Mouse (Mus musculus): ENCODE measurements at regions not wholly inside any gene's neighbourhood (a gene's known extent, or its start where the extent isn't known, plus 50 kb on each side); places are given as distances from the start of the nearest gene placed in this dataset.

DNA sequence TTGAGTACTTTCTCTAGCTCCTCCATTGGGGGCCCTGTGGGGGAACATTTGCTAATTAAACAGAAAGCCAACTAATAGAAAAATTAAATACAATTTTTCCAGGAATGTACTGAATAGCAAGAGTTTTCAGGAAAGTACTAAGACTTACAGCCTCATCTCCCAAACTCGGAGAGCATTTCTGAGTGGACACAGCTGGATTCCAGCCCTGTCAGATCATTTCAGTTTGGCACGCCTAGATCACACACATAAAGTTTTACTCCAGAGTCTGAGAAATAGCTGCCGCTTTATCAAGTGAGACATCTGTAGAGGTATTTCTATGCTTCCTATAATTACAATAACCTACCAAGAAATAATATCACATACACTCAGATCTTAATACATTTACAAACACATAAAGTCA lies 470.7 kb downstream of the Rps29 start:
- DNase-seq (ENCODE audit: low read depth, low spot score), result no peak

DNA sequence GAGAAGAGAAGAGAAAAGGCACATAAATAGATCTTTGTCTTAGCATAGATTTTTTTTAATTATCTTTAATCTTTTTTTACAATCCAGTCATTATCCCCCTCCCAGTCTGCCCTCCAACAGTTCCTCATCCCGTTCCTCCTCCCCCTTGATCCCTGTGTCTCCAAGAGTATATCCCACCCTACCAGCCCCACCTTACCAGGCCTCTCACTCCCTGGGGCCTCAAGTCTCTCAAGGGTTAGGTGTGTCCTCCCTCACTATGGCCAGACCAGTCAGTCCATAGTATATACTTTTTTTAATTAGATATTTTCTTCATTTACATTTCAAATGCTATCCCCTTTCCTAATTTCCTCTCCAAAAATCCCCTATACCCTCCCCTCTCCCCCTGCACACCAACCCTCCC lies 475.1 kb downstream of the Rps29 start:
- DNase-seq (ENCODE audit: low read depth, low spot score), result no peak

DNA sequence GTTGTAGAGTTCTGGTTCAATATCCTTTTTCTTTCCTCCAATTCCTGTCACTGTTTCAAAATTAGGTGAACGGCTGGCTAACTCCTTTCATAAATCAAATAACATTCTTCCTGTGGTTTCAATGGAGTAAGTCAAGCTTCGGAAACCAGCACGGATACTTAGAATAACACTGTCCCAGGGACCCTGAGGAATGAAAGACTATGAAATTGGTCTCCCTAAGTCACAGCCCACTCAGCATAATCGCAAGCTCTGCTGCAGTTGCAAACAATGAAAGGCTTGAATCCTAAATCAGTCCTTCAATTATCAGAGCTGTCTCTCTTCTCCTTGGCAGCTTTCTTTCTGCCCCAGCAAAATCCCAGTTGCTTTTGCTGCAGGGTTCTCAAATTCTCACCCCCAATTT lies 475.8 kb downstream of the Rps29 start:
- DNase-seq (ENCODE audit: low read depth, low spot score), result no peak

DNA sequence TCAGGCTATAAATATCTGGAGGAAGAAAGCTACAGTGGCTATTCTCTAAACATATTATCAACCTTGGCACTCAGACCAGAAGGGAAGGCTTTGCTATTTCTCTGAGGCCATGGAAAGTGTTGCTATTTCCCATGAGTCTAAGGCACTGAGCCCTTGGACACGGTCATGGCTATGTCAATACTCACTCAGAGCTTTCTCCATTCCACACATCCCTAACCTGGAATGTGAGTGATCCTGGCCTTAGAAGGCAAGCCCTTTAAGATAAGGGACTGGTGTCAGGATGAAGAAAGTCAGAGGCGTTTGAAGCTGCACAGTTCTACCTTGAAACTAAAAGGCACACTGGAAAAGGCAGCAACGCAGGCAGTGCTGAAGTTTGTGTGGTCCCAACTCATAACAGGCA lies 478.3 kb downstream of the Rps29 start:
- no peak for DNase-seq (ENCODE audit: low read depth, low spot score)

DNA sequence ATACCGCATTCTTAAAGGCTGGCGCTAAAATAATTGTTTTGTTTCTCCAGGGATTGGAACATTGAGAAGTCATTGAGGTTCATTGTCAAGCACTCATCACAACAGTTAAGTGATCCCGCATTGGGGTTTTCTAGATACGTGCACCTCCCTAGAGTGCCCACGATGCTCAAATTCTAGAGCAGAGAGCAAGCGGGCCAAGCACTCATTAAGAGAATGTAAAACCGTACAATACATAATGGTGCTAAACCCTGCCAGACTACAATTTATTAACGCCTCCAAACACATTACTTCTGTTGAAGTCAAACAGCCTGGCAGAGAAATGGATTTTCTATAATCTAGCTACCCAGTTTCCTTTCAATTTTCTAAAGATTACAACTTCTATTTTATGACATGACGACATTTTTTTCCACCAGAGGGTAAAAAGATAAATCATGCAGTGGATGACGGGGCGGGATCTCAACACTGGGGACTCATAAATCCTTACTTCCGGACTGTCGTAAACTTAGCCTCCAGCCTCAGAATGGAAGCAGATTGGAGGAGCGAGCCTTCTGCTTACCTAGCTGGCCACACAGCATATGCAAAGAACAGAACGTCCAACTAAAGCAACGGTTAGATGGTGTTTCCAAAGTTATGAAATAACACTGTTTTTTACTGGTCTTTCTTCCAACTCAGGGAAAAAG lies 482.8 kb downstream of the Rps29 start:
- peak; percentile 31 for DNase-seq (ENCODE audit: low read depth, low spot score)

DNA sequence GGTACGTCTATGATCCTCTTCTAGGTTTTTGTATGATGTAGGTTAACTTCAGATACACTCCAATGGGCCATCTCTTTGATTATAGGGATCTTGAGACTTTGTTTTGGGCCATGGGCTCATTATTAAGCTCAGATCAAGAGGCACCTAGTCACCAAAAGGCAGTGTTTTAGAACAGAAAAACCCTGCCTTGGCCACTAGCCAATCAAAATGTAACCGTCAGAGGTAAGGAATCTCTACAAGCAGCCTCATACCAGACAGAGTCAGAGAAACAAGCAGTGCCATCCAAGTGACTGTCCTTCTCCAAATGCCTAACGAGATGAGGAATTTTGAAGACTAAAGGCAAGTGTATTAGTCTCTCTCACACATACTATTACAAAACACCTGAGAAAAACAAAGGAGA lies 487.0 kb downstream of the Rps29 start:
- DNase-seq (ENCODE audit: low read depth, low spot score), result no peak

DNA sequence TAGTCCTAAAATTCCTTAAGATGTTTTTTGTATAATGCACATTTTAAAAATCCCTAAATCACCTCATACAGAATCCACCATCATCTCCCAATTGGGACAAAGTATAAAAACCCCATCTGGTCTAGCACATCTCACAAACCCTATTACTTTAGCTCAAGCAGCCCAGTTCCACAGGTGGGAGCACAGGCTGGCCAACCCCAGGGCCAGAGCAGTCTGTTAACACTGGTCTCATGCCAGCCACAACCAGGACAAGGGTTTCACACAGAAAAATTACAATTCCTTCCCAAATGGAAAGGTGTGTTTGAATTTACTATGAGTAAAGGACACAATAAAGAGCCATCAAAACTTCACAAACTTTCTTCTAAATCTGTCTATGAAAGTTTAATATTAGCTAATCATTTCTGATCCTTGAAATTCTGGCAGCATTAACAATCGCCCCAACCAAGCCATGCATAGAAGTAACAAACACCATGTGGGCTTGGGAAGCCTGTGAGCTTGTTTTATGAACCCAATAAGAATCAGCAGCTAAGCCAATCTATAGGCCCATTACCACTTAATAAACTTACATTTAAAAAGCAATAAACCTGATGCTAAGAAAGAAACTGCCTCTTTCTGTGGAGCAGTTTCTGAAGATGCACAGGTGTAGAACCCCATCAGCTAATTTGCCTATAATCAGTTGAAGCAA lies 512.9 kb downstream of the Rps29 start:
- DNase-seq (ENCODE audit: low read depth, low spot score), result no peak

DNA sequence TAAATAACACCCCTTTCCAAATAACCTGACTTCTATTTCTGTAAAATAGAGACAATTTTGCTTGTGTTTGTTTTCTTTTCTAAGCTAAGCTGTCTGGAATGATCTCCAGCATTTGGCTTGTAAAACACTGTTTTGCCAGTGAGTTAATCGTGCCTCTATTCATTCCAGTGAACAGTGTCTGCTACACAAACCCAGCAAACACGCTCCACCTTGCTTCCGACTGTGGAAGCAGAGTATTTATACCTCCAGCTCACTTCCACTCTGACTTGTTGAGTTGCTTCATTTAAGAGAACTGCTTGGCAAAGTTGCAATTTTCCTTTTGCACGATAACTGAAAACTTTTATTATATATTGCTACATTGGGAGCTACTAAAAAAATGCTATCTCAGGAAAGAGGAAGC lies 515.3 kb downstream of the Rps29 start:
- DNase-seq (ENCODE audit: low read depth, low spot score), result no peak

DNA sequence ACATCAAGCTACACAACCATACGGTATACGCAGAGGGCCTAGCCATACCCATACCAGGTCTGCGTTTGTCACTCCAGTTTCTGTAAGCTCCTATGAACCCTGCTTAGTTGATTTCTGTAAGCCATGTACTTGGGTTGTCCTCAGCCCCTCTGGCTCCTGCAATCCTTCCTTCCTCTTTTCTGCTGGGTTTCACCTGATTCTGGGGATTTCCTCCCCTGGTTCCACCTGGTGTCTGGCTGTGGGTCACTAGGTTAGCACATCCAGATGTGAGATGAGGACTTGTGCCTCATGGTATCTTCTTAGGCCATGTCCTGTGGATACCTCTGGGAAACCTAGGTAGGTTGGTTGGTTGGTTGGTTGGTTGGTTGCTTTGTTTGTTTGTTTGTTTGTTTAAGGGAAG lies 526.5 kb downstream of the Rps29 start:
- no peak for DNase-seq (ENCODE audit: low read depth, low spot score)

DNA sequence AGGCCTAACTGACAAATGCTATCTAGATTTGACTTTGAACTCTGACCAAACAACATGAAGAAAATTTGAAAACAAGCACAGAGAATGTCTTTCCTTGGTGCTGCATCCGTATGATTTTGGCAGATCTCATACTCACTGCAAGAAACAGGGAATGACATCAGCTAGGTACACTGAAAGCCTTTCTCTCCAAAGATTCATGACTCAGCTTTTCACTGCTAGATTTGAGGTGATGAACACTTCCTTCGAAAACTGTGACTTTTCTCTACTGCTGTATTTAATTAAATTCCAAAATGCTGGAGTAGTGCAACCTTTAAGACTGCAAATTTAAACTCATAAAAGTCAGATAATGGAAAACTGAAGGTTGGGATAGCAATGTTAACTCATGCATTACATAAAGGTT lies 540.6 kb downstream of the Rps29 start:
- DNase-seq (ENCODE audit: low read depth, low spot score), result no peak

DNA sequence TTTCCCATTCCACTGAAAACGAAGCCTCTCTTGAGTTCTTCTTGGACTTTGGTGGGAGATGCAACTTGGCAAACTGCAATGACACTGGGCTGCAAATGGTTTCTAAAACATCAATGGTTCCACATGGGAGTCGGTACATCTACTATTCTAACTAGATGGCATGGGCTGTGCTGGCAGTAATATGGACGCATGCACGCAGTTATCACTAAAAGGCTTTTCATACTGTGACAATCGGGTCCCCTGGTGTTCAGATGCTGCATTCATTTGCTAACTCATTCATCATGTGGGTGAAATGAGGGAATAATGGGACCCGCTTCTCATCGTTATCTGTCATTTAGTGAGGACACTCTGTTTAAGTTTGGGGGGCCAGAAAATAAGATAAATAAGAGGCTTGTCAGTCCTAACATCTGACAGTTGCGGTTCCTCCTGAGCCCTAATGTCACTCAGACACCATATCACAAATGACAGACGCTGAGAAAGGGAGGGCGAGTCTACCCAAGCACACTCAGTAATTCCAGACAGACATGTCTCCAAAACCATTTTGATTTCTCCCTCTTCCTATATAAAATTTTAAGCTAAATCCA lies 553.5 kb downstream of the Rps29 start:
- no peak for DNase-seq (ENCODE audit: low read depth, low spot score)

DNA sequence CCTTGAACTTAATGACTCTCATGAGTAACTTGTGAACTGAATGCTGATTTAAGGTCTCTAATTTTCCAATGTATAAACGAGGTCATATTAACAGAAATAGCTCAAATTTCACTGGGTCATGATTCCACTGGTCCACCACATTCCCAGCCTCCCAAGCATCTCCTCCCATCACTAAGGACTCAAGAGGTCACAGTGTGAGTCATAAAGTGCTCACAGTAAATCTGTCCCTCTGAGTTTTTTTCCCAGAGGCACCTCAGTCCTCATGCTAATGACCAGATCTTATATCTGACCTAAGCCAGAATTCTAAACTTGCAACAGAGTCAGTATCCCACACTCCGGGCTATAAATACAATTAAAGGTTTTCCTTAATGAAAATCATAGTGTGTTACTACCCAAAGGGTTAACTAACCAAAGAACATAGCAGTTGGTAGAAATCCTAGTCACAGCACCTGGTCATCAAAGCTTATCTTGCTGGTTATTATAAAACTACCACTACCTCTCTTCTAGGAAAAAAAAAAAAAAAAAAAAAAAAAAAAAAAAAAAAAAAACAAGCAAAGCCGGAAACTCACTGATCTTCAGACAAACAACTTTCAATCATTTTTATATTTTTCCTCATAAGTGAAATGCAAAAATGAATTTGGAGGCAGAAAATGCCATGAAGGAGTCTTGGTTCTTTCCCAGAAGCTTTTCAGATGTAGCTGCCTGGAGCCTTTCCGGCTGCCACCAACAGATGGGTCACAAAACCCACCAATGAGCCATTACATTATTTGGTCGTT lies 554.3 kb downstream of the Rps29 start:
- no peak for DNase-seq (ENCODE audit: low read depth, low spot score)

DNA sequence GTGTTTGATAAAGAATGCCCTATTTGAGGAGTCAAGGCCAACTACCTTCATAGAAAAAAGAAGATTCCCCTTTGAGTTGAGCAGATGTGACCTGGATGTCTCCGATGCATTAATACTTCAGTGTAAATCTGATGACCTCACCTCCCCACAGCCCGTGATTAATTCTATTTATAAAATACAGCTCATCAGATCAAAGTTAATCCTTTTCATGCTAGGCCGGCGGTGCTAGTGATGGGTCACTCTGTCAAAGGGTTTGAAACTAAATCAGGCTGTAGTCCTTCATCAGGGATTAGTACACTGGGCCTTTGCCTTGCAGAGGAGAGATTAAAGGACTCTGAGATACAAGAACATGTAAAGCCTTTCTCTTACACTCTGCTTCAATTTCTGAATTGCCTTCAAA lies 556.3 kb downstream of the Rps29 start:
- no peak for DNase-seq (ENCODE audit: low read depth, low spot score)

DNA sequence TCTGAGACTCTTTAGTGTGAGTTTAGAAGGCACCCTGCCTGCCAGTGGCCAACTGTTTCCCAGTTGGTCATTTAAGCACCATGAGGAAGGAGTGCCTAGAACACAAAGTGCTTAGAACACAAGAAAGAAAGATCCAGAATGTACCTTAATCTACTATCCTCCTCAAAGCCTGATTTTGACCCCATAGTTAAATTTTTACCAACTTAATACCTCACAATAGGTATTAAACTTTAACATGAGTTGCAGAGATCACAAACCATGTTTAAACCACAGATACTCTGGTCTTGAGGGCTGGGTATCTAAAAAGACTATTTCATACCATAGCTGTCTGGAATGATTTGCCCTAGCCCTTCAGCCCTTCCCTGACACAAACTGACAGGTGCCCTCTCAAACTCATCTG lies 557.6 kb downstream of the Rps29 start:
- no peak for DNase-seq (ENCODE audit: low read depth, low spot score)

DNA sequence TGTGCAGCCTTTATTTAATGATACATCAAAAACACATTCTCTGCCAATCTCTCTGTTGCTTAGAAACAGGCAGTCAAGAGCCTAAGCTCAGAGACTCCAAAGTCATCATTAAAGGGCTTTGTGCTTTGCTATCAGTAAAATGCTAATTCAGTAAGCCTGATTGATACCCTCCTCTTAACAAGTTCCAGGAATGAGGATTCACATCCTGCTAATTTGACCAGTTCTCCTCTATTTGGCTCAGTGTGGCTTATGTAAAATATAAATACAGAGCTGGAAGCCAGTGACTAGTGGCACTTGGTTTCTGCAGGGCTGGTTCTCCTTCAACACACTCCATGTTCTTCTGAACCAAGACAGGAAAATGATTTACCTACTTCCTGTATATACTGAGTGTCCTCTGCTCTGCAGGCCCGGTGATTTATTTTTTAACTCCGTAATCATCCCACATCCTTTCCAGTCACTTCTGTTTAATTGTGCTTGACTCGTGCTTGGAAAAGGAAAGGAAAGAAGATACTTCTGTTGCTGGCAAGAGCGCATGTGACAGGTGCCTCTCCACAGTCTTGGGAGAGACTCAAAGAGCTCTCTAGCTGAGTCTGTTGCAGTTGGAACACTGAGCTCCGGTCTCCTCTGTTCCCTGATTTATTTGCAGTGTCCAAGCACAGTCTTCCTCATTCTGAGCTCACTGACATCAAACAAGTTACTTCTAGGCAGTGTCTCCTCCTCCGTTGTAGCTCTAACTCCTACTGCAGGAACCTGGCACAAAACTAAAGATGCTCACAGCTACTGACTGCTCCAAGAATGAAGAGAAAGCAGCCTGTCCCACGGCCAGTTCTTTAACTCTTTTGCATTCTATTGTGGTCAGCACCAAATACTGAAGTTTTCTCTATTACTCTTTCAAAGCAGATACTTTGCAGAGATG lies 559.0 kb downstream of the Rps29 start:
- DNase-seq (ENCODE audit: low read depth, low spot score), result no peak

DNA sequence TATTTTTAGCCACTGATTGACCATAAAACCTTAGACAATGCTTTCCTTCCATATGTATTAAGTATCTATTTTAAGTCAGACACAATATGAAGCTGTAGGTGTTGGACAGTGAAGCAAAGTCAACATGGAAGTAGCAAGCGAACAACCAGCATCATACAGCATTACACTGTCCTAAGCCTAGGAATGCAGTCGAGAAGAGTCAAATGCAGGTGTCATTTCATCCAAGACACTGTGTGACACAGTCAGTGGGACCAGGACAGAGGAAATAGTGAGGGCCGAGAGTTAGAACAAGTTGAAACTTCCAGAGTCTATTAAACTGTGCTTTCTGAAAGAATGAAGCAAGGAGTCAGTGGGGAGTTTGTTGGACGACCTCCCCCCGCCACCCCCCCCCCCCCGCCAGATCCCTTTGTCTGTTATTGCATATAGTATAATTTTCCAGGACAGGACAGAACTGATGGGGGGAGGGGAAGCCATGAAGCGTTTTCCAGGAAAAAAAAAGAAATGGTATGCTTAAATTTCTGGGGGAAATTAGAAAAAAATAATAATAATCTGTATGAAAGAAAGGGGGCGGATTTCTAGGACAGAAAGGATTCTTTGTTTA lies 559.9 kb downstream of the Rps29 start:
- DNase-seq (ENCODE audit: low read depth, low spot score), result no peak

DNA sequence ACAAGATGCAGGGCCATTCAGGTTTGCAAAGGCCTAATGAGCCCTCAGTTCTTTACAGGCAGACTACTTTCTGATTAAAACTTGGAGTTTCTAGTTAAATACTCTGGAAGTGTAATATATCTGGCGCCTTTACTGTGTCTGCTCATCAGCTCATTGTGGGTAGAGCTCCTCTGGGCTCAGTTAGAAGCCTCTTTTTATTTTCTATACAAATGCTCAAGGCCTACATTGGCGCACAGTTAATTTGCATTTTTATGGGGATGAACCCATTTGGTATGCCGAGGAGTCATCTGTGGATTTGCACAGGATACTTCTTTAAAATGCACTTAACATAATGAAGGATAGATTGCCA lies 573.5 kb downstream of the Rps29 start:
- no peak for DNase-seq (ENCODE audit: low read depth, low spot score)

DNA sequence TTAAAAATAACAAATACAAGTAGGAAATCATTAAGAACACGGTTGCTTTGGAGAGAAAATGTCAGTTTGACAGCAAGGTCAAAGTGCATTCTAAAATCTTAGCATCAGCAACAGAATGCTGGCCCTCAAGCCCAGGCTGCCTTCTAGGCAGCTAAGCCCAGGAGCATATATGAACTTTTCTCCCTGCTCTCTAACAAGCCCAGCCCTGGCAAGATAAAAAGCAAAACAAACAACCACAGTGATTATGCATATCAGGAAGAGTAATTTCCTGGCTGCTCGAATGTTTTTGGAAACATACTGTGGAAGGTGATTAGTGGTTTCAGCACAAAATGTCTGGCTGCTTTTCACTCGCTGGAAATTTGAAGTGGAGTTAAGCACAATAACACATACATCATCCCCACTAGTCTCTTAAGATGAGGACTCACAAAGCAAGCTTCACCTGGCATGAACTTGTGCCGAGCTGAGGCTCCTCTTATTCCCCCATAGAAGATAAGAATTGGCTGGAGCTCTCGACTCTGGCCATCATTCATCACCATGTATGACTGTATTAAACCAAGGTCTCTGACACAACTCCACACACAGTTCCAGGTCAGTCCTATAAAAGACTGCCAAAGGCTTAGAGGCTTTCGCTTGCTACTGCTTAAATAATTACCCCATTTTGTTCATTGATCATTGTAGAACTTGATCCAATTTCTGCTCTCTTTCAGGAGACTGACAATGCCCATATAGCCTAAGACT lies 574.0 kb downstream of the Rps29 start:
- DNase-seq (ENCODE audit: low read depth, low spot score), result no peak

DNA sequence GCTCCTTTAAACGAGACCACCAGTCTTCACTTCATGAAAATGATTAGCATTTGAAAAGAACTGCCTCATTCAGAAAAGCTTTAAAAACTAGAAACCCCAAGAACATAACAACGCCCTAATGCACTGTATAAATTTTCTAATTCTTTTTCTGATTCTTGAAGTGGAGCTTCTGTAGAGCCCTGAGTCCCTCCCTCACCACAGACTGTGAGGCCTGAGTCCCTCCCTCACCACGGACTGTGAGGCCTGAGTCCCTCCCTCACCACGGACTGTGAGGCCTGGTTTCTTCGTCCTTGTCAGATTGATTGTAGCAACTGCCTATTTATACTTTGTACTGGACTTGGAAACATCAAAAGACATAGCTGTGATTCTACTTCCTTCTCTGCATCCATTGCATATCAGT lies 579.1 kb downstream of the Rps29 start:
- DNase-seq (ENCODE audit: low read depth, low spot score), result no peak

DNA sequence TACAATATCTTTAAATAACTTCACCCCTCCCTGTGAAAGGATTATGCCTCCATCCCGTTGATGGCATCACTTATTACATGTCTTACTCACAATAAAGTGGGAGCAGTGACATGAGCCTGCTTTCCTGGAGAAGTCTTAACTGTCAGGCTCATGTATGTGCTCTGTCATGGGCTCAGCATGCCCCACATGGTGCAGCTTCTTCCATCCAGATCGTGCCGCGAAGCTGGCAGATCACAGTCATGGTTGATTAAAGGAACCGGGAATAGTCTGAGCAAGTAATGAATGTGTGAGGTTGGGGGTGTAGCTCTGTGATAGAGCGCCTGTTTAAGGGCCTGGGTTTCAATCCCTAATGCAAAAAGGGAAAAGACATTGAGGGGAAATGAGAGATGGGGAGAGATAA lies 581.5 kb downstream of the Rps29 start:
- DNase-seq (ENCODE audit: low read depth, low spot score), result no peak

DNA sequence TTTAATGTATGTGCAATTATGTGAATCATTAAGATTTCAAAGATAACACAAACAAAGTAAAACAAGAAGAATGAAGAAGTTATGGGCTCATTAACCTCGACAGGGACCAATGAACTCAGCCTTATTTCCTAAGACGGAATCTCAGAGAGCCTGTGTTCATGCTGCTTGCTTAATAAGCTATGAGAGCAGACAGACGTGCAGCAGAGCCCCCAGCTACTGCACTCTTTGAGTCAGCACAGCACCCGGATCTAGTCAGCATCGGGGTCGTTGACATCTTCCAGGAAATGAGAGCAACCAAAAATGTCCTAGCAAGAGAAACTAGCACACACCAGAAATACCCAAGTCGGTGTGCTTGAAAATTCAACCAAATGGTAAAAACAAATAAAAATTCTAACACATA lies 582.1 kb downstream of the Rps29 start:
- DNase-seq (ENCODE audit: low read depth, low spot score), result no peak

Data from embryo, embryonic 11.5 days (tissue).